Mouse (Mus musculus) heart, postnatal 0 days (tissue): Measurements from ENCODE around the gene Creb5. TPM values are rescaled to one million over a fixed set of nuclear protein-coding genes. Genes with fewer than 3 reads are reported as not detected.

Experiments used
- ATAC-seq: fragments of 200-750 bp; cut with Nextera tagmentation; 2 replicates; pipeline ENCODE4 v1.8.0; 2017; ENCODE audit warnings: low read depth, moderate number of reproducible peaks, moderate library complexity; ENCODE audit not compliant: insufficient read depth
- DNase-seq: peaks from one replicate; pipeline ENCODE4 v3.0.0-alpha.2; 2016; ENCODE audit warnings: low spot score
- H3K27ac ChIP-seq: fragments of 300-500 bp; sonication (generic); 2 replicates; pipeline ENCODE4 v1.5.1; 2014; ENCODE audit warnings: low read depth, mild to moderate bottlenecking
- H3K27me3 ChIP-seq: fragments of 300-500 bp; sonication (generic); 2 replicates; pipeline ENCODE4 v1.6.1; 2014; ENCODE audit warnings: low read length, mixed read lengths; ENCODE audit not compliant: control insufficient read depth, insufficient read depth
- H3K36me3 ChIP-seq: fragments of 300-500 bp; sonication (generic); replicated peaks from 2 replicates; pipeline ENCODE4 v1.6.1; 2014; ENCODE audit warnings: low read length, mixed read lengths; ENCODE audit not compliant: control insufficient read depth, insufficient read depth
- H3K4me1 ChIP-seq: fragments of 300-500 bp; sonication (generic); 2 replicates; pipeline ENCODE4 v1.6.1; 2014; ENCODE audit warnings: antibody characterized with exemption; ENCODE audit not compliant: control insufficient read depth, insufficient read depth
- H3K4me2 ChIP-seq: fragments of 300-500 bp; sonication (generic); 2 replicates; pipeline ENCODE4 v1.6.1; 2014; ENCODE audit warnings: low read depth, mild to moderate bottlenecking, low read length, moderate library complexity
- H3K4me3 ChIP-seq: fragments of 300-500 bp; sonication (generic); 2 replicates; pipeline ENCODE4 v1.5.1; 2014; ENCODE audit warnings: low read depth, low read length
- H3K9ac ChIP-seq: fragments of 300-500 bp; sonication (generic); replicated peaks from 2 replicates; pipeline ENCODE4 v1.6.1; 2014; ENCODE audit warnings: low read depth, low read length, mixed read lengths
- H3K9me3 ChIP-seq: fragments of 300-500 bp; sonication (generic); replicated peaks from 2 replicates; pipeline ENCODE4 v1.6.1; 2016; ENCODE audit warnings: low read length; ENCODE audit not compliant: control insufficient read depth
- CTCF ChIP-seq: IDR thresholded peaks from 2 replicates; pipeline ENCODE4 v1.5.1; 2016; ENCODE audit warnings: antibody characterized with exemption, control low read depth, low read depth
- EP300 ChIP-seq: IDR thresholded peaks from 2 replicates; pipeline ENCODE4 v1.6.1; 2016; ENCODE audit warnings: antibody characterized with exemption, low read depth
- WGBS: fragments of 180-500 bp; shearing (Covaris S2); extraction: QIAGEN DNeasy Blood & Tissue Kit; methylation state at CpG from one replicate; pipeline ENCODE4 v1.1.7; 2014; 5-methylcytosine and 5-hydroxymethylcytosine counted together
- polyA plus RNA-seq: library from polyadenylated mRNA; unstranded; fragments of >200 nt; fragmentation: Nextera tagmentation; extraction: Ambion mirVana; gene quantifications from 2 replicates; pipeline ENCODE4 v1.2.1, GENCODE M21; 2015
- total RNA-seq: library from RNA; depleted of rRNA; stranded (reverse); fragments of >200 nt; gene quantifications from 2 replicates; pipeline ENCODE4 v1.2.3, GENCODE M21; 2014; ENCODE audit warnings: low replicate concordance

The Creb5 gene
- total and polyA plus RNA-seq, 2 experiments from 2014 or later, result 13.5 to 17.8 TPM

GRCm38 (mm10) chr6:53352311-53352960, 65.4 kb downstream of the Creb5 start:
- no peaks in the 10 kb centered on the region for H3K27me3 ChIP-seq
- 80% methylated on average over 9 of the region's 9 CpGs for WGBS
- DNase-seq (no peak), ATAC-seq (no peak)
- H3K9ac ChIP-seq, result no peak overlapping the region
- no peaks in the 10 kb centered on the region for H3K9me3 ChIP-seq
- TF ChIP-seq EP300 (no peak), CTCF (no peak)
- H3K4me1 ChIP-seq, result no peaks in the 10 kb centered on the region
- no peak overlapping the region for H3K27ac ChIP-seq
- H3K4me2 ChIP-seq, result no peak overlapping the region
- H3K4me3 ChIP-seq, result no peak overlapping the region
- H3K36me3 ChIP-seq, result no peaks in the 10 kb centered on the region

- H3K4me3 ChIP-seq, result no peak overlapping the region
- H3K4me2 ChIP-seq, result no peak overlapping the region
- H3K36me3 ChIP-seq, result no peaks in the 10 kb centered on the region
- WGBS, result 91% methylated on average over 1 of the region's 1 CpGs
- H3K4me1 ChIP-seq, result no peaks in the 10 kb centered on the region
- no peak overlapping the region for H3K27ac ChIP-seq
- H3K9me3 ChIP-seq, result no peaks in the 10 kb centered on the region
- TF ChIP-seq CTCF (no peak), EP300 (no peak)
- ATAC-seq (no peak), DNase-seq (no peak)
- H3K27me3 ChIP-seq, result no peaks in the 10 kb centered on the region
- H3K9ac ChIP-seq, result no peak overlapping the region
Observed at GRCm38 (mm10) chr6:53356328-53356727, 69.3 kb downstream of the Creb5 start.

GRCm38 (mm10) chr6:53363535-53363934, 76.5 kb downstream of the Creb5 start:
- Histone ChIP-seq H3K4me3 (no peak overlapping the region), H3K27me3 (no peaks in the 10 kb centered on the region), H3K4me2 (no peak overlapping the region), H3K27ac (no peak overlapping the region), H3K4me1 (no peaks in the 10 kb centered on the region), H3K9me3 (no peaks in the 10 kb centered on the region), H3K9ac (no peak overlapping the region), H3K36me3 (no peaks in the 10 kb centered on the region)
- TF ChIP-seq CTCF (no peak), EP300 (no peak)
- WGBS, result 67% methylated on average over 5 of the region's 5 CpGs
- ATAC-seq (no peak), DNase-seq (no peak)

GRCm38 (mm10) chr6:53363981-53364391, 76.9 kb downstream of the Creb5 start:
- DNase-seq, result no peak
- Histone ChIP-seq H3K9me3 (no peaks in the 10 kb centered on the region), H3K27ac (no peak overlapping the region), H3K36me3 (no peaks in the 10 kb centered on the region), H3K27me3 (no peaks in the 10 kb centered on the region), H3K4me1 (no peaks in the 10 kb centered on the region), H3K9ac (no peak overlapping the region), H3K4me2 (no peak overlapping the region), H3K4me3 (no peak overlapping the region)
- 27% methylated on average over 4 of the region's 4 CpGs for WGBS
- TF ChIP-seq CTCF (no peak), EP300 (no peak)
- ATAC-seq, result 0 out of 2 replicates have a peak, but pooled peaks have one; percentile 20

- Histone ChIP-seq H3K27me3 (no peaks in the 10 kb centered on the region), H3K4me3 (no peak overlapping the region), H3K4me2 (no peak overlapping the region), H3K27ac (no peak overlapping the region), H3K9ac (no peak overlapping the region), H3K9me3 (no peaks in the 10 kb centered on the region), H3K4me1 (no peaks in the 10 kb centered on the region), H3K36me3 (no peaks in the 10 kb centered on the region)
- no peak for TF ChIP-seq EP300
- TF ChIP-seq CTCF, result no peak
- WGBS, result 81% methylated on average over 5 of the region's 5 CpGs
- DNase-seq (no peak), ATAC-seq (no peak)
Observed at GRCm38 (mm10) chr6:53369147-53369546, 82.1 kb downstream of the Creb5 start.

GRCm38 (mm10) chr6:53369928-53370327, 82.9 kb downstream of the Creb5 start:
- DNase-seq (no peak), ATAC-seq (no peak)
- Histone ChIP-seq H3K27ac (no peak overlapping the region), H3K36me3 (no peaks in the 10 kb centered on the region), H3K9ac (no peak overlapping the region), H3K4me3 (no peak overlapping the region), H3K4me2 (no peak overlapping the region), H3K27me3 (no peaks in the 10 kb centered on the region), H3K9me3 (no peaks in the 10 kb centered on the region), H3K4me1 (no peaks in the 10 kb centered on the region)
- TF ChIP-seq CTCF, result no peak
- TF ChIP-seq EP300, result no peak
- 73% methylated on average over 5 of the region's 5 CpGs for WGBS
